Mouse (Mus musculus) Patski (cell line): ENCODE data around the gene Ppfia1. TPM values are rescaled to one million over a fixed set of nuclear protein-coding genes. Genes with fewer than 3 reads are reported as not detected.

Source experiments
- ATAC-seq: fragments of 100-300 bp; one replicate; pipeline ENCODE4 v1.8.0; 2021
- CTCF ChIA-PET: fragments of 350-600 bp; sonication (Branson Sonifier 250); formaldehyde crosslinking; loops from one replicate; lab custom pipeline; 2022; ENCODE audit warnings: inconsistent platforms; lab: Charles Lee
- POLR2A ChIA-PET: fragments of 350-600 bp; sonication (Branson Sonifier 250); formaldehyde crosslinking; loops from one replicate; lab custom pipeline; 2022; ENCODE audit warnings: antibody characterized with exemption, inconsistent platforms; lab: Charles Lee
- DNase-seq: peaks from one replicate; pipeline ENCODE4 v3.0.0-alpha.2; 2011; ENCODE audit warnings: low read depth, low spot score
- H3K27me3 ChIP-seq: fragments of 371-371 bp; one replicate; pipeline ENCODE4 v1.5.1; 2021
- CTCF ChIP-seq: fragments of 100-300 bp; IDR thresholded peaks from one replicate; pipeline ENCODE4 v1.5.1; 2021
- in situ Hi-C: fragments of 300-500 bp; cut with MboI; formaldehyde crosslinking; loops from 3 replicates; pipeline ENCODE4 v1.11.1; 2018; ENCODE audit warnings: low pct_unique_long_range_greater_than_20kb, mixed read lengths
- polyA plus RNA-seq: library from polyadenylated mRNA; unstranded; gene quantifications from one replicate; pipeline ENCODE4 v1.2.3, GENCODE M21; 2021

Gene Ppfia1
- polyA plus RNA-seq, 1 experiment from 2014 or later: 73.4 TPM

GRCm38 (mm10) chr7:144470545-144471059 is 82.9 kb downstream of the Ppfia1 start, which contains the start of gene Cttn:
Gene Cttn, minus strand, starts transcription at chr7:144471009.
- POLR2A ChIA-PET: interaction anchor here (0.9 kb wide), 1 partner anchor 9 kb away, joined by 3 read pairs; no protein-coding TSS in a partner anchor

GRCm38 (mm10) chr7:144469908-144470544 is 83.5 kb downstream of the Ppfia1 start:
- CTCF ChIA-PET: interaction anchor here (1.3 kb wide), 2 partner anchors 112 to 113 kb away, joined by 3 read pairs; partner anchors contain the start of gene Fadd
- no peaks in the 10 kb centered on the region for H3K27me3 ChIP-seq
- POLR2A ChIA-PET: interaction anchor here (0.7 to 0.9 kb wide), 2 partner anchors 9 to 112 kb away, joined by 3 read pairs; partner anchors contain the start of gene Fadd
- no peak for TF ChIP-seq CTCF
- in situ Hi-C loops: loop anchor here (5.0 kb wide), 1 partner anchor 112 kb away; the partner anchor contains the start of gene Fadd
- DNase-seq (no peak), ATAC-seq (no peak)

More at GRCm38 (mm10) chr7:144470545-144471059, 82.9 kb downstream of the Ppfia1 start, which contains the start of gene Cttn:
- in situ Hi-C loops: loop anchor here (5.0 kb wide), 1 partner anchor 112 kb away; the partner anchor contains the start of gene Fadd
- no peak for TF ChIP-seq CTCF
- no peaks in the 10 kb centered on the region for H3K27me3 ChIP-seq
- peak; percentile 43 for DNase-seq
- CTCF ChIA-PET: no interaction called here
- ATAC-seq: peak; percentile 82

GRCm38 (mm10) chr7:144469181-144469641 is 84.3 kb downstream of the Ppfia1 start:
- ATAC-seq (peak; percentile 87), DNase-seq (peak; percentile 81)
- ChIA-PET POLR2A (interaction anchor here (0.6 to 0.8 kb wide), 4 partner anchors 13 to 113 kb away, joined by 3 read pairs; partner anchors contain the start of gene Fadd), CTCF (interaction anchor here (1.3 to 2.5 kb wide), 3 partner anchors 14 to 114 kb away, joined by 3 to 11 read pairs (median 3); partner anchors contain the start of gene Fadd)
- no peak for TF ChIP-seq CTCF
- in situ Hi-C loops: no loop called here
- no peaks in the 10 kb centered on the region for H3K27me3 ChIP-seq

- TF ChIP-seq CTCF: no peak
- ATAC-seq: no peak
- ChIA-PET POLR2A (interaction anchor here (0.6 to 1.1 kb wide), 4 partner anchors 13 to 110 kb away, joined by 3 read pairs; no protein-coding TSS in a partner anchor), CTCF (interaction anchor here (1.3 to 2.5 kb wide), 3 partner anchors 13 to 114 kb away, joined by 3 to 11 read pairs (median 3); partner anchors contain the start of gene Fadd)
- DNase-seq: no peak
- in situ Hi-C loops: no loop called here
- no peaks in the 10 kb centered on the region for H3K27me3 ChIP-seq
Measured at GRCm38 (mm10) chr7:144468741-144469140, 84.8 kb downstream of the Ppfia1 start.

- in situ Hi-C loops: no loop called here
- H3K27me3 ChIP-seq: no peaks in the 10 kb centered on the region
- no peak for TF ChIP-seq CTCF
- ATAC-seq (no peak), DNase-seq (no peak)
- CTCF ChIA-PET: interaction anchor here (1.5 kb wide), 1 partner anchor 9 kb away, joined by 3 read pairs; no protein-coding TSS in a partner anchor
- POLR2A ChIA-PET: no interaction called here
Measured at GRCm38 (mm10) chr7:144462577-144462976, 91.0 kb downstream of the Ppfia1 start.

GRCm38 (mm10) chr7:144461246-144461902 is 92.2 kb downstream of the Ppfia1 start:
- no peak for TF ChIP-seq CTCF
- no peaks in the 10 kb centered on the region for H3K27me3 ChIP-seq
- DNase-seq (no peak), ATAC-seq (no peak)
- CTCF ChIA-PET: interaction anchor here (1.5 kb wide), 1 partner anchor 8 kb away, joined by 3 read pairs; no protein-coding TSS in a partner anchor
- POLR2A ChIA-PET: interaction anchor here (0.9 kb wide), 1 partner anchor 9 kb away, joined by 3 read pairs; the partner anchor contains the start of gene Cttn
- in situ Hi-C loops: no loop called here

- POLR2A ChIA-PET: interaction anchor here (0.7 to 1.3 kb wide), 2 partner anchors 9 to 359 kb away, joined by 3 to 4 read pairs; no protein-coding TSS in a partner anchor
Measured at GRCm38 (mm10) chr7:144458881-144459280, 94.6 kb downstream of the Ppfia1 start.

GRCm38 (mm10) chr7:144450661-144451060 is 102.9 kb downstream of the Ppfia1 start:
- POLR2A ChIA-PET: no interaction called here
- H3K27me3 ChIP-seq: no peaks in the 10 kb centered on the region
- CTCF ChIA-PET: no interaction called here
- DNase-seq (no peak), ATAC-seq (no peak)
- TF ChIP-seq CTCF: no peak
- in situ Hi-C loops: no loop called here

More at GRCm38 (mm10) chr7:144458881-144459280, 94.6 kb downstream of the Ppfia1 start:
- no peaks in the 10 kb centered on the region for H3K27me3 ChIP-seq
- in situ Hi-C loops: no loop called here
- CTCF ChIA-PET: no interaction called here
- no peak for TF ChIP-seq CTCF
- ATAC-seq (no peak), DNase-seq (no peak)

GRCm38 (mm10) chr7:144449637-144450570 is 103.6 kb downstream of the Ppfia1 start:
- ATAC-seq: no peak
- no peak for TF ChIP-seq CTCF
- DNase-seq: no peak
- CTCF ChIA-PET: no interaction called here
- in situ Hi-C loops: no loop called here
- no peaks in the 10 kb centered on the region for H3K27me3 ChIP-seq
- POLR2A ChIA-PET: interaction anchor here (1.1 kb wide), 1 partner anchor 10 kb away, joined by 4 read pairs; no protein-coding TSS in a partner anchor
